Mouse (Mus musculus) stomach, postnatal 0 days (tissue): Measurements from ENCODE around the gene Ndufv3. TPM values are rescaled to one million over a fixed set of nuclear protein-coding genes. Genes with fewer than 3 reads are reported as not detected.
A peak's percentile ranks its signal among the peaks of the same experiment; 100 is the strongest.

Experiments
- ATAC-seq: fragments of 200-750 bp; cut with Nextera tagmentation; 2 replicates; pipeline ENCODE4 v1.8.0; 2017; ENCODE audit not compliant: low FRiP score, low TSS enrichment
- DNase-seq: peaks from one replicate; pipeline ENCODE4 v3.0.0-alpha.2; 2016; ENCODE audit warnings: low spot score
- H3K27ac ChIP-seq: fragments of 300-500 bp; sonication (generic); replicated peaks from 2 replicates; pipeline ENCODE4 v1.5.1; 2014; ENCODE audit warnings: mild to moderate bottlenecking, control low read depth
- H3K27me3 ChIP-seq: fragments of 300-500 bp; sonication (generic); 2 replicates; pipeline ENCODE4 v1.6.1; 2014; ENCODE audit warnings: low read length; ENCODE audit not compliant: control insufficient read depth, insufficient read depth
- H3K36me3 ChIP-seq: fragments of 300-500 bp; sonication (generic); 2 replicates; pipeline ENCODE4 v1.6.1; 2014; ENCODE audit warnings: low read length, mixed read lengths; ENCODE audit not compliant: control insufficient read depth, insufficient read depth
- H3K4me1 ChIP-seq: fragments of 300-500 bp; sonication (generic); replicated peaks from 2 replicates; pipeline ENCODE4 v1.6.1; 2014; ENCODE audit warnings: antibody characterized with exemption; ENCODE audit not compliant: control insufficient read depth, insufficient read depth
- H3K4me2 ChIP-seq: fragments of 300-500 bp; sonication (generic); replicated peaks from 2 replicates; pipeline ENCODE4 v1.6.1; 2014; ENCODE audit warnings: low read depth, mild to moderate bottlenecking, control low read depth, moderate library complexity
- H3K4me3 ChIP-seq: fragments of 300-500 bp; sonication (generic); 2 replicates; pipeline ENCODE4 v1.5.1; 2014; ENCODE audit warnings: low read depth, low read length, control low read depth
- H3K9ac ChIP-seq: fragments of 300-500 bp; sonication (generic); 2 replicates; pipeline ENCODE4 v1.6.1; 2014; ENCODE audit warnings: mild to moderate bottlenecking, low read length, control low read depth, mixed read lengths
- H3K9me3 ChIP-seq: fragments of 300-500 bp; sonication (generic); 2 replicates; pipeline ENCODE4 v1.6.1; 2016; ENCODE audit warnings: low read length; ENCODE audit not compliant: control insufficient read depth
- CTCF ChIP-seq: IDR thresholded peaks from 2 replicates; pipeline ENCODE4 v1.5.1; 2016; ENCODE audit warnings: antibody characterized with exemption, low read depth, mild to moderate bottlenecking, moderate library complexity
- EP300 ChIP-seq: optimal IDR thresholded peaks from 2 replicates; pipeline ENCODE3; 2016; ENCODE audit warnings: antibody characterized with exemption
- WGBS: fragments of 180-500 bp; shearing (Covaris S2); extraction: QIAGEN DNeasy Blood & Tissue Kit; methylation state at CpG from one replicate; pipeline ENCODE4 v1.1.7; 2014; 5-methylcytosine and 5-hydroxymethylcytosine counted together
- polyA plus RNA-seq: library from polyadenylated mRNA; unstranded; fragments of >200 nt; fragmentation: Nextera tagmentation; extraction: Ambion mirVana; gene quantifications from 2 replicates; pipeline ENCODE4 v1.2.1, GENCODE M21; 2015

The Ndufv3 gene
- polyA plus RNA-seq, 1 experiment from 2014 or later: 344 TPM

- no peak for DNase-seq
- H3K27ac ChIP-seq: no peak overlapping the region
- no peaks in the 10 kb centered on the region for H3K27me3 ChIP-seq
- ATAC-seq: no peak
- H3K4me3 ChIP-seq: no peak overlapping the region
- no peaks in the 10 kb centered on the region for H3K4me1 ChIP-seq
- no peaks in the 10 kb centered on the region for H3K9me3 ChIP-seq
- no peak for TF ChIP-seq CTCF
- TF ChIP-seq EP300: no peak
- H3K9ac ChIP-seq: no peak overlapping the region
- 82% methylated on average over 5 of the region's 5 CpGs for WGBS
- H3K36me3 ChIP-seq: peaks cover 19% of the 10 kb centered on the region
- no peak overlapping the region for H3K4me2 ChIP-seq
Measured at GRCm38 (mm10) chr17:31505013-31505412, 14.9 kb upstream of the Ndufv3 start.

GRCm38 (mm10) chr17:31506282-31506681 is 13.6 kb upstream of the Ndufv3 start:
- Histone ChIP-seq H3K9ac (no peak overlapping the region), H3K4me2 (no peak overlapping the region), H3K9me3 (no peaks in the 10 kb centered on the region), H3K4me1 (no peaks in the 10 kb centered on the region), H3K4me3 (no peak overlapping the region), H3K36me3 (peaks cover 16% of the 10 kb centered on the region; the same call in 1 of the 2 replicates), H3K27ac (no peak overlapping the region), H3K27me3 (no peaks in the 10 kb centered on the region)
- 83% methylated on average over 7 of the region's 7 CpGs for WGBS
- DNase-seq (no peak), ATAC-seq (no peak)
- TF ChIP-seq CTCF (no peak), EP300 (no peak)

- H3K4me3 ChIP-seq: no peak overlapping the region
- H3K4me1 ChIP-seq: no peaks in the 10 kb centered on the region
- H3K9ac ChIP-seq: peak overlapping the region; percentile 83; the same call in 1 of the 2 replicates
- 96% methylated on average over 6 of the region's 6 CpGs for WGBS
- no peaks in the 10 kb centered on the region for H3K27me3 ChIP-seq
- peak overlapping the region; percentile 89 for H3K4me2 ChIP-seq
- peaks cover 7% of the 10 kb centered on the region; the same call in 1 of the 2 replicates for H3K36me3 ChIP-seq
- DNase-seq (no peak), ATAC-seq (no peak)
- TF ChIP-seq EP300 (no peak), CTCF (peak; percentile 59)
- no peak overlapping the region for H3K27ac ChIP-seq
- no peaks in the 10 kb centered on the region for H3K9me3 ChIP-seq
Measured at GRCm38 (mm10) chr17:31510944-31511343, 9.0 kb upstream of the Ndufv3 start.

- peak overlapping the region; percentile 83 for H3K9ac ChIP-seq
- no peaks in the 10 kb centered on the region for H3K4me1 ChIP-seq
- H3K4me3 ChIP-seq: peak overlapping the region; percentile 81
- no peak for TF ChIP-seq EP300
- no peak for TF ChIP-seq CTCF
- H3K27ac ChIP-seq: peak overlapping the region; percentile 87
- no peaks in the 10 kb centered on the region for H3K9me3 ChIP-seq
- DNase-seq (peak; percentile 93), ATAC-seq (peak; percentile 96)
- peaks cover 7% of the 10 kb centered on the region; the same call in 1 of the 2 replicates for H3K36me3 ChIP-seq
- whole genome bisulfite sequencing: under 1% methylated on average over 56 of the region's 56 CpGs
- H3K4me2 ChIP-seq: peak overlapping the region; percentile 89
- no peaks in the 10 kb centered on the region for H3K27me3 ChIP-seq
Measured at GRCm38 (mm10) chr17:31511792-31512495, 8.0 kb upstream of the Ndufv3 start.

GRCm38 (mm10) chr17:31512593-31512992 is 7.3 kb upstream of the Ndufv3 start:
- peak overlapping the region; percentile 89 for H3K4me2 ChIP-seq
- 16% methylated on average over 6 of the region's 6 CpGs for WGBS
- H3K36me3 ChIP-seq: peaks cover 5% of the 10 kb centered on the region; the same call in 1 of the 2 replicates
- ATAC-seq (peak; percentile 30; the same call in 1 of the 2 replicates), DNase-seq (no peak)
- no peaks in the 10 kb centered on the region for H3K9me3 ChIP-seq
- H3K9ac ChIP-seq: peak overlapping the region; percentile 83
- peak overlapping the region; percentile 87 for H3K27ac ChIP-seq
- H3K4me3 ChIP-seq: peak overlapping the region; percentile 81
- H3K27me3 ChIP-seq: no peaks in the 10 kb centered on the region
- H3K4me1 ChIP-seq: no peaks in the 10 kb centered on the region
- TF ChIP-seq EP300: no peak
- no peak for TF ChIP-seq CTCF

GRCm38 (mm10) chr17:31514696-31515095 is 5.2 kb upstream of the Ndufv3 start:
- no peak overlapping the region for H3K4me2 ChIP-seq
- H3K27me3 ChIP-seq: no peaks in the 10 kb centered on the region
- ATAC-seq (no peak), DNase-seq (no peak)
- H3K9me3 ChIP-seq: no peaks in the 10 kb centered on the region
- H3K9ac ChIP-seq: no peak overlapping the region
- H3K36me3 ChIP-seq: peaks cover 3% of the 10 kb centered on the region; the same call in 1 of the 2 replicates
- 82% methylated on average over 1 of the region's 1 CpGs for WGBS
- H3K27ac ChIP-seq: no peak overlapping the region
- H3K4me3 ChIP-seq: no peak overlapping the region
- TF ChIP-seq EP300: no peak
- TF ChIP-seq CTCF: no peak
- no peaks in the 10 kb centered on the region for H3K4me1 ChIP-seq
